Mouse (Mus musculus): Measurements from ENCODE around the gene Clybl. TPM values are rescaled to one million over a fixed set of nuclear protein-coding genes. Genes with fewer than 3 reads are reported as not detected.
A peak's percentile ranks its signal among the peaks of the same experiment; 100 is the strongest.

Clybl gene
- total and polyA plus RNA-seq, 3 experiments = 13.4 to 36.6 TPM; not detected in 1

DNA sequence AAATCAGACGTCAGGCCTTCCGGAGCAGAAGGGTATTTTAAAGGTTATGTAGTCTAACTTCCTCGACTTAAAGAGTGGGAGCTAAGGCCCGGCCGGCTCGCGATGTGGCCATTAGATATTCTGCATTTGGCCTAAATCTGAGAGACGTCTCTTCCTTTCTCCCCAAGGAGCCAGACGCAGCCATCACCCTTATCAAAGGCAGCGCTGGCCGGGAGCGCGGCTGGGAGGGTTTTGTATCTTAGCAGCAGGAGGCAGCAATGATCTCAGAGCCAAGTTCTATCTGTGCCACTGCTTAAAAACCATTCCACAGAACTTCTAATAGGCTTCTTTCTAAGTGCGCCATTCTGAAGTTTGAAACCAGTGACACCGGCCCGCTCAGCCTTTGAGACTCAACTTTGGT lies 2.2 kb upstream of the Clybl start:
- no peaks in the 10 kb centered on the region; the same call in 1 of the 2 replicates for H3K79me2 ChIP-seq (ENCODE audit: control insufficient read depth, insufficient read depth, low read length, poor library complexity)
- H3K4me1 ChIP-seq (ENCODE audit: control insufficient read depth in 1 of 2, insufficient read depth in 2 of 2, low read length in 2 of 2) = peaks cover 9 to 20% of the 10 kb centered on the region in 2 experiments
- H3K4me3 ChIP-seq (ENCODE audit: control insufficient read depth in 1 of 2, insufficient read depth in 1 of 2, low read depth in 2 of 2, low read length in 2 of 2) = no peak overlapping the region
- peak; percentile 63 for DNase-seq (ENCODE audit: low read depth, low spot score)
- H3K27me3 ChIP-seq (ENCODE audit: control insufficient read depth in 1 of 2, insufficient read depth in 2 of 2, low read length in 2 of 2) = no peaks in the 10 kb centered on the region
- H3K9ac ChIP-seq (ENCODE audit: control insufficient read depth, low read depth, low read length, poor library complexity, severe bottlenecking) = no peak overlapping the region
- 0 out of 6 replicates have a peak, but pooled peaks of 1 of the 3 experiments have one; percentile 10 for TF ChIP-seq CTCF (IDR thresholded peaks at IDR 0.05 in 2 of 3, conservative IDR thresholded peaks at IDR 0.05 in 1 of 3; ENCODE audit: control insufficient read depth in 1 of 3, insufficient read depth in 1 of 3, low read depth in 2 of 3, low read length in 3 of 3, poor library complexity in 1 of 3, severe bottlenecking in 1 of 3)
- TF ChIP-seq SMC3 (IDR thresholded peaks at IDR 0.05; ENCODE audit: low read depth, low read length) = peak; percentile 35
- TF ChIP-seq E2F4 (IDR thresholded peaks at IDR 0.05; ENCODE audit: borderline replicate concordance, low read depth, low read length) = no peak
- TF ChIP-seq ZNF384 (IDR thresholded peaks at IDR 0.05; ENCODE audit: low read depth, low read length) = no peak
- no peak for TF ChIP-seq GABPA (IDR thresholded peaks at IDR 0.05; ENCODE audit: low read depth, low read length)
- H3K36me3 ChIP-seq (ENCODE audit: control insufficient read depth in 1 of 2, insufficient read depth in 2 of 2, low read length in 2 of 2) = peaks cover 0 to 20% of the 10 kb centered on the region in 2 experiments; a peak in 2 of 4 replicates
- H3K27ac ChIP-seq (ENCODE audit: control insufficient read depth, low read depth, low read length) = no peak overlapping the region
- H3K9me3 ChIP-seq (replicated peaks; ENCODE audit: insufficient read depth, low read length) = no peaks in the 10 kb centered on the region

DNA sequence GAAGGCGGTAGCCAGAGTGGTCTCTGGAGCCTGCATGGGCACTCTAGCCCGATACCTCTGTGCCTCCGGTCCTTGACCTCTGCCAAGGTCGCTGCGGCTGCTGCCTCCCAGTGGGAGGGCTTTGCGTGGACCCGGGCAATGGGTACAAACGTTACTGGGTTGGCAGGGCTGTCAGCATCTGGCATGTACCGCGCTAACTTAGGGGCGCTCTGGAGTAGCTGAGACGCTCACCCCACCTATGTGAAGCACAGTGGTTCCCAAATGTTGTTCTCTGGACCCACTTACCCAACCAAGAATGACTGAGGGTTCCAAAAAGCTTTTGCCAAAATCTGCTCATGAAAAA lies 282 bp downstream of the Clybl start:
- H3K36me3 ChIP-seq (ENCODE audit: control insufficient read depth in 1 of 2, insufficient read depth in 2 of 2, low read length in 2 of 2) = peaks cover 0 to 28% of the 10 kb centered on the region in 2 experiments; a peak in 2 of 4 replicates
- peaks cover 9 to 28% of the 10 kb centered on the region in 2 experiments for H3K4me1 ChIP-seq (ENCODE audit: control insufficient read depth in 1 of 2, insufficient read depth in 2 of 2, low read length in 2 of 2)
- no peaks in the 10 kb centered on the region for H3K9me3 ChIP-seq (replicated peaks; ENCODE audit: insufficient read depth, low read length)
- H3K9ac ChIP-seq (ENCODE audit: control insufficient read depth, low read depth, low read length, poor library complexity, severe bottlenecking) = peak overlapping the region; percentile 83
- peaks cover 3% of the 10 kb centered on the region for H3K79me2 ChIP-seq (ENCODE audit: control insufficient read depth, insufficient read depth, low read length, poor library complexity)
- H3K4me3 ChIP-seq (ENCODE audit: control insufficient read depth in 1 of 2, insufficient read depth in 1 of 2, low read depth in 2 of 2, low read length in 2 of 2) = peak overlapping the region; percentile 79 to 83
- DNase-seq (ENCODE audit: low read depth, low spot score) = no peak
- TF ChIP-seq MXI1 (IDR thresholded peaks at IDR 0.05; ENCODE audit: low read depth, low read length) = no peak
- no peak for TF ChIP-seq RCOR1 (IDR thresholded peaks at IDR 0.05; ENCODE audit: low read depth, low read length)
- TF ChIP-seq POLR2AphosphoS2 (IDR thresholded peaks at IDR 0.05; ENCODE audit: low read length) = no peak
- no peak for TF ChIP-seq GATA1 (IDR thresholded peaks at IDR 0.05; ENCODE audit: low read depth, low read length)
- no peak for TF ChIP-seq RAD21 (IDR thresholded peaks at IDR 0.05; ENCODE audit: low read depth, low read length)
- no peak for TF ChIP-seq TBP (IDR thresholded peaks at IDR 0.05; ENCODE audit: low read depth, low read length)
- TF ChIP-seq TCF12 (IDR thresholded peaks at IDR 0.05; ENCODE audit: low read depth, low read length) = no peak
- no peak for TF ChIP-seq USF1 (IDR thresholded peaks at IDR 0.05; ENCODE audit: low read depth, low read length)
- TF ChIP-seq NELFE (IDR thresholded peaks at IDR 0.05; ENCODE audit: low read depth, low read length) = no peak
- H3K27me3 ChIP-seq (ENCODE audit: control insufficient read depth in 1 of 2, insufficient read depth in 2 of 2, low read length in 2 of 2) = no peaks in the 10 kb centered on the region
- H3K27ac ChIP-seq (ENCODE audit: control insufficient read depth, low read depth, low read length) = peak overlapping the region; percentile 74

DNA sequence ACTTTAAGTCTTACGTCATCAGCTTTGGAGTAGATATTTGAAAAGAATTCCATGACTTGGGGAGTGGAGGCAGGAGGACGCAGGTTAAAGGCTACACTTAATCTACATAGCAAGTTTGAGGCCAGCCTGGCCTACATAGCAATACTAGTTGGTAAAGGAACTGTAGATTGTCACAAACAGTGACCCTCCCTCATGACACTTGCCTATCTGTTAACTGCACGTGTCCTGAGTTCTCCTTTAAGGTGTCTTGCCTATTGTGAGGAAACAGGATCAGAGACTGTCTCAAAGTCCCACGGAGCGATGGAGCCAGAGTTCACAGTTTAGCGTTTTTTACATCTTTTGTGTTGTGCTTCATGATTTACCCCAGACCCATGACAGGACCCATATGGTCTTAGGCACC lies 716 bp downstream of the Clybl start:
- Histone ChIP-seq H3K9ac (ENCODE audit: control insufficient read depth, low read depth, low read length, poor library complexity, severe bottlenecking) (peak overlapping the region; percentile 83), H3K36me3 (ENCODE audit: control insufficient read depth in 1 of 2, insufficient read depth in 2 of 2, low read length in 2 of 2) (peaks cover 0 to 28% of the 10 kb centered on the region in 2 experiments; a peak in 2 of 4 replicates), H3K4me1 (ENCODE audit: control insufficient read depth in 1 of 2, insufficient read depth in 2 of 2, low read length in 2 of 2) (peaks cover 9 to 28% of the 10 kb centered on the region in 2 experiments)
- TF ChIP-seq MAFK (IDR thresholded peaks at IDR 0.05; ENCODE audit: borderline replicate concordance, low read depth, low read length) (no peak), EP300 (IDR thresholded peaks at IDR 0.05; ENCODE audit: low read depth in 1 of 2, low read length in 2 of 2) (peak; percentile 54 to 55), TBP (IDR thresholded peaks at IDR 0.05; ENCODE audit: low read depth, low read length) (0 out of 2 replicates have a peak, but pooled peaks have one; percentile 34), GATA1 (IDR thresholded peaks at IDR 0.05; ENCODE audit: low read depth, low read length) (0 out of 2 replicates have a peak, but pooled peaks have one; percentile 18), USF2 (IDR thresholded peaks at IDR 0.05; ENCODE audit: borderline replicate concordance in 1 of 2, insufficient read depth in 1 of 2, low read depth in 1 of 2, low read length in 2 of 2) (no peak), ZC3H11A (IDR thresholded peaks at IDR 0.05; ENCODE audit: low read depth, low read length) (no peak), SIN3A (IDR thresholded peaks at IDR 0.05; ENCODE audit: low read length) (peak; percentile 86), MYC (IDR thresholded peaks at IDR 0.05; ENCODE audit: low read depth, low read length) (peak; percentile 89), CHD2 (IDR thresholded peaks at IDR 0.05; ENCODE audit: low read length) (no peak), RCOR1 (IDR thresholded peaks at IDR 0.05; ENCODE audit: low read depth, low read length) (no peak), NELFE (IDR thresholded peaks at IDR 0.05; ENCODE audit: low read depth, low read length) (no peak), MAX (IDR thresholded peaks at IDR 0.05; ENCODE audit: low read length) (peak; percentile 92), ETS1 (IDR thresholded peaks at IDR 0.05; ENCODE audit: low read depth, low read length) (peak; percentile 55; the same call in 1 of the 2 replicates), ELF1 (IDR thresholded peaks at IDR 0.05; ENCODE audit: low read depth, low read length) (no peak), HCFC1 (IDR thresholded peaks at IDR 0.05; ENCODE audit: low read depth, low read length) (no peak), TCF12 (IDR thresholded peaks at IDR 0.05; ENCODE audit: low read depth, low read length) (peak; percentile 42; the same call in 1 of the 2 replicates), MAZ (IDR thresholded peaks at IDR 0.05; ENCODE audit: low read depth, low read length) (no peak)

More for the DNA sequence above, 716 bp downstream of the Clybl start:
- peak overlapping the region; percentile 79 to 83 for H3K4me3 ChIP-seq (ENCODE audit: control insufficient read depth in 1 of 2, insufficient read depth in 1 of 2, low read depth in 2 of 2, low read length in 2 of 2)
- DNase-seq (ENCODE audit: low read depth, low spot score) = peak; percentile 79
- H3K79me2 ChIP-seq (ENCODE audit: control insufficient read depth, insufficient read depth, low read length, poor library complexity) = peaks cover 3% of the 10 kb centered on the region
- H3K27ac ChIP-seq (ENCODE audit: control insufficient read depth, low read depth, low read length) = peak overlapping the region; percentile 74
- H3K9me3 ChIP-seq (replicated peaks; ENCODE audit: insufficient read depth, low read length) = no peaks in the 10 kb centered on the region
- H3K27me3 ChIP-seq (ENCODE audit: control insufficient read depth in 1 of 2, insufficient read depth in 2 of 2, low read length in 2 of 2) = no peaks in the 10 kb centered on the region
